Mouse (Mus musculus): ENCODE measurements around the gene Arhgap45.

Gene Arhgap45

DNA sequence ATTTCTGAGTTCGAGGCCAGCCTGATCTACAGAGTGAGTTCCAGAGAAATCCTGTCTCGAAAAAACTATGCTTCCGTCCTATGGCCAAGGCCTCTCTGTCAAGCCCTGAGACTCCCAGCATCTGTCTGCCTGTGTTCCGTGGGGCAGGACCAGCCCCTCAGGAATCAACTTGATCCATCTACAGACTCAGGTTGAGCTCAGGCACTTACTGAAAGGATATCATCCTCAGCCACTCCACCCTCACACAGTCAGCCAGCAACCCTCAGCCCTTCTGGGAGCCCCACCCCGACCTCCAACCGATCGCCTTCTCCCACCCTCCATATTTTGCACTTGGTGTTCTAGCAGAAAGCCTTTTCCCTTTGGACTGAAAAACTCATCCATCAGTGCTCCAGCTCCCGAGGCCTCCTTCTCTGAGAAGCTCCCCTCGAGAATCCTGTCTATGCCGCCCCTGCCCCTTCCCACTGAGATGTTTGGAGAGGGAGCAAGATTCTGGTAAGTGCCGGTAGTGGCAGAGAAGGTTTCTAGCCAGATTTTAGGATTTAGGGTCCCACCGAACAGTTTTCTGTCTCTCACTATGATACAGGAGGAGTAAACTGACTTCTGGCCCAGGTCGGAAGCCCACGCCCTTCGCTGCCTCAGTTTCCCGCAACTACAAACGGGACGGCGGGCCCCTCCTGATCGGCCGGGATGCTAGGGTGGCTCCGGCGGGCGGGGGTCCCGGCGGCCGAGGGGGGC lies 28.5 kb upstream of the Arhgap45 start:
- no peak for DNase-seq (ENCODE audit: low spot score)

DNA sequence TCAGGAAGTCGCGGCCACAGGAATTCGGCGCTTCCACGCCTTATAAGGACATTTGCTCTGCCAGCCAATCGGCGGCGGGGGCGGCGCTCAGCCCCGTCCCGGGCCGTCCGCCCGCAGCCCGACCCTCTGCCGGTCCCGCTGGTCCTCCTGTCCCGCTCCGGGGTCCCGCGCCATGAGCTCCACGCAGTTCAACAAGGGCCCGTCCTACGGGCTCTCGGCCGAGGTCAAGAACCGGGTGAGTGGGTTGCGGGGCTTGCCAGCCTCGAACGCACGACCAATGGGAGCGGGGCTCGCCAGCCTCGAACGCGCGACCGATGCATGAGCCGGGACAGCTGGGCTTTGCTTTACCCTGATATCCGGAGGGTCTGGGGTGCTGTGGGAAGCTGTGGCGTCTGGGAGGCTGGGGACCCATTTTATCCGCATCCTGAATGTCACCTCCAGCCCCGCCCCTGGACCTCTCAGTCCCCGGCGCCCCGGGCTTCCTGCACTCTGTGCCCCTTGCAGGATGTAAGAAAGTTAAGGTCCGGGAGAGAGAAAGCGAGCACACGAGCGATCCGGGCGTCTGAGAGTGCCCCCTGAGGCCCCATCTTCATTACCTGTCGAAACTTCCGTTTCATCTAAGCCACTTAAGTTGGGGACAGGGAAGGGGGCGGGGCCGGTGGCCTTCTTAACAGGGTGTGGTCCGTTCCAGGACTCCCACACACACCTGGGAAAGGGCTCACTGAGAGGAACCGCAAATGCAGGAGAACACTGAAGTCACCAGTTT lies 27.8 kb upstream of the Arhgap45 start, which contains the start of gene Cnn2:
TSS of gene Cnn2 (plus strand) at position 79 of the 766 bp plus-strand sequence.
- DNase-seq (ENCODE audit: low spot score) = no peak

DNA sequence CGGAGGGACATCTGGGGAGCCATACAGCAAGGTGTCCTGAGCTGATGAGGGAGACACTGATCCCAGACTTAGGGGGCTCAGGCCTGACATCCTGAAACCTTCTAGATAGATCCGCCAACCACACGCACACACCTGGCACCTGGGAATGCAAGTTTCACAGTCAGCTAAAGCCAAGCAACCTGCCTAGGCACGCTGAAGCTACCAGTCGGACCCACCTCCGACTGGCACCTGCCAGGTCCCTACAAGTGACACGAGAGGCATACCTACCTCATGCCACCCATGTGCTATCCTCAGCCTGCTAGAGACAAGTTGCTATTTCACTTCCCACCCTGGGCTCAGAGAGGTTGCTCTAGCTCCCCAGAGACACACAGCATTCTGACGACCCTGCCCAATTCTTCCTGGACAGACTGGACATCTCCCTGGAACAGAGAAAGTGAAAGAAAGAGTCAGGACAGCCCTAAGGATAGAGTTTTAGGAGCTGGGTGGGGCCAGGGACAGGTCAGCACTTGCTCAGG lies 27.1 kb upstream of the Arhgap45 start:
- DNase-seq (ENCODE audit: low spot score) = no peak

DNA sequence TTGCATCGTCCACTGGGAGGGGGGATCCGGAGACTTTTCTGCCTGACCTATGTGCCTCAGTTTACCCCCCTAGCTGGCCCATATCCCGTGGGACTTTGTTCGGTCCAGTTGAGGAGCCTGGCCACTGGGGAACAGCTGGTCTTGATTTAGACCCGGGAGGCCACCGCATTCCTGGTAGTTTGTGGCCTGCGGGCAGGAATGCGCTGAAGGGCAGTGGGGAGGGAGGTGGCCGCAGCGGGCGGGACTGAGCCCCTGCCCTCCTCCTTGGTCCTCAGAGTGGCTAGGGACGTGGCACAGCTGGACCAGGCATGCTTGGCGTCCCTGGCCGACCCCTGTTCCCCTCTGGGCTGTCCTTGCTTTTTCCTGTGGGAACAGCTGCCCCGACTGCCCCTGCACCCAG lies 26.6 kb upstream of the Arhgap45 start:
- DNase-seq (ENCODE audit: low spot score) = no peak

DNA sequence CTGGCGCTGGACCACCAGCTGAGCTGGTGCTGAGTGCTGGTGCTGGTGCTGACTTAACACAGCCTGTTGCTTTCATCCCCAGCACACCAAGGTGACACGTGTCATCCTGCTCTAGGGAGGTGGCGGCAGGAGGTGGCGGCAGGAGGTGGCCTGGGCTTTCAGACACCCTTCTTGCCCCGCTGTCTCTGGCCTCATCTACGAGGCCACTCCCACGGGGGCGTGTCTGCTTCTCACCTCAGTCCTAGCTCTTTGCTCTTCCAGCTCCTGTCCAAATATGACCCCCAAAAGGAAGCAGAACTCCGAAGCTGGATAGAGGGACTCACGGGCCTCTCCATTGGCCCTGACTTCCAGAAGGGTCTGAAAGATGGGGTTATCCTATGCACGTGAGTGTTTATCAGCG lies 25.4 kb upstream of the Arhgap45 start:
- DNase-seq (ENCODE audit: low spot score) = no peak

DNA sequence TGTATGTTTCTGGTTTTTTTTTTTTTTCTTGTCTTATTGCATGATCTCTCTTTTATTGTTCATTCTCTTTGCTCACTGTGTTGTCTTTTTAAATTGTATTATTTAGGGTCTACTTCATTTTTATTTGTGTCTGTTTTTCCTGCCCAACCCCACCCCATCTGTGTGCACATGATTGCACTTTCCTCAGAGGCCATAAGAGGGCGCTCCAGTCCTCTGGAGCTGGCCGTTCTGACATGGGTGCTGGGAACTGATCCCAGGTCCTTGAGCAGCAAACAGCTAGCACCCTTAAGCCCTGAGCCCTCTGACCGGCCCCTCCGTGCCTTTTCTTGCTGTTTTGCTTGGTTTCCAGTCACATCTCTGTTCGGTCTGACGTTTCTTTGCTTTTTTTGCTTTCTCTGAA lies 24.9 kb upstream of the Arhgap45 start:
- DNase-seq (ENCODE audit: low spot score) = no peak

DNA sequence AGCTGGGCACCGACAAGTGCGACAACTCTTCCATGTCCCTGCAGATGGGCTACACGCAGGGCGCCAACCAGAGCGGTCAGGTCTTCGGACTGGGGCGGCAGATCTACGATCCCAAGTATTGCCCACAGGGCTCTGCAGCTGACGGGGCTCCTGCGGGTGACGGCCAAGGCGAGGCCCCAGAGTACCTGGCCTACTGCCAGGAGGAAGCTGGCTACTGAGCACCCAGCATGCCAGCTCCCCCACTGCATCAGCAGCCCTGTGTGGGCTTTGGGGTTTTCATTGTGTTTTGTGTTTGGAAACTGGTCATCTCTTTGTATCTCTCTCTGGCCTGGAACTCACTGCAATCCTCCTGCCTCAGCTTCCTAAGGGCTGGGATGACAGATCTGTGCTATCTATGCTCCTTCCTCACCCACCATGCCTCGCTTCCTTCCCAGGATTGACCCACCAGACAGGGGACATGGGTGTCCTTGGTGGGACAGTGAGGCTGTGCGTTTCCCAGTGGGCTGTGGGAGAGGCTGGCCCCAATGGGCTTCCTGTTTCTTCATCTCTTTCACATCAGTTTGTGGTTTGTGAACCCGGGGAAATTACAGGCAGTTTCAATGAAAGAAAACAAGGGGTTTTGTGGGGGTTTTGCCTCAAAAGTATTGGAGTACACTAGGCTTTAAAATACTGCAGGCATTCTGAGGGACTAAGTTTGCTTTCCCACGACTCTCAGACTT lies 21.9 kb upstream of the Arhgap45 start:
- no peak for DNase-seq (ENCODE audit: low spot score)

DNA sequence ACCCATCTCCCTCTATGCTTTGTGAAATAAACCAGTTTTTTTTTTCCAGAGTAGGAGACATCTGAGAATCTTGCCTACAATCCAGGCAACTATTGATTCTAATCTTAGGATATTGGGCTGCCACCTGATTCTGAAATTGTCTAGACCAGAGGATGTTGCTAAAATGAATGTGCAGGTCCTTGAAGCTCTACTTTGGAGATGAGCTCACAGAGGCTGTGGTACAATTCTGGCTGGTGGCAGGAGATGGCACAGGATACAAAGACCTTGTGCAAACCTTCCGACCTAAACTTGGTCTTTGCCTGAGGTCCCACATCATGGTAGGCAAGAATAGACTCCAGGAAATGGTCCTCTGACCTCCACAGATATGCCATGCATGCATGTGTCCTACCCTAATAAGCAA lies 20.8 kb upstream of the Arhgap45 start:
- no peak for DNase-seq (ENCODE audit: low spot score)

DNA sequence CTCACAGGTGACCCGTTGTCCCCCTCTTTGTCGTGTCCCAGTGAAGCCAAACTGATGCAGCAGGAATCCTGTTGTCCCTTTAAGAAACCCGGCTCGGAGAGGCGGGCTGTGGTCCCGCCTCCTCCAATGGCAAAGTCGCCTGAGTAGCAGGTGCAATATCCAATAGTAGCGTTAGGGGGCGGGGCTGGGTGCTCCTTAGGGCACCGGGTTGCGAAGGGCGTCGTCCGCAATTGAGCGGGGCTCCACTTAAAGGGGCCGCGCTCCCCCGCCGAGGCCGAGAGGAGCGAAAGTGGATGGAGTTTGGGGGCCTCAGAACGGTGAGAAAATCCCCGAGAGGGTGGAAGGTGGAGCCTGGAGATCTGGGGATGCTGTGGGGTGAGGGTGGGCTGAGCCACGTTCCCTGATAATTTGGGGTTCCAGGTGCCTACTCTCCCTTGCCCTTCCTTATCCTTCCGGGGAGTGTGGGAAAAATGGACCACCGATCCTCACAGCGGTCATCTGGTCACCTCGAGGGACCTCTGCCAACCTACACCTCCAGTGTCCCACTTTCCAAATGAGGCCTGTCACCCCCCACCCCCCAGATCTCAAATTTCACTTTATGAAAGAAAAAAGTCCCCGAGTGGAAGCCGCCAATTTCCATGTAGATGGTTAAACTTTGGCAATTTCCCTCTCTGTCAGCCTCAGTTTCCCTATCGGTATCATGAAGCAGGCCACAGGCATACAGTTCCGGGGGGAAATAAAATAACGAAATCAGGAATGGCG lies 20.0 kb upstream of the Arhgap45 start, which contains the start of gene Abca7:
TSS of gene Abca7 (plus strand) at position 223 of the 762 bp plus-strand sequence.
- peak; percentile 93 for DNase-seq (ENCODE audit: low spot score)

DNA sequence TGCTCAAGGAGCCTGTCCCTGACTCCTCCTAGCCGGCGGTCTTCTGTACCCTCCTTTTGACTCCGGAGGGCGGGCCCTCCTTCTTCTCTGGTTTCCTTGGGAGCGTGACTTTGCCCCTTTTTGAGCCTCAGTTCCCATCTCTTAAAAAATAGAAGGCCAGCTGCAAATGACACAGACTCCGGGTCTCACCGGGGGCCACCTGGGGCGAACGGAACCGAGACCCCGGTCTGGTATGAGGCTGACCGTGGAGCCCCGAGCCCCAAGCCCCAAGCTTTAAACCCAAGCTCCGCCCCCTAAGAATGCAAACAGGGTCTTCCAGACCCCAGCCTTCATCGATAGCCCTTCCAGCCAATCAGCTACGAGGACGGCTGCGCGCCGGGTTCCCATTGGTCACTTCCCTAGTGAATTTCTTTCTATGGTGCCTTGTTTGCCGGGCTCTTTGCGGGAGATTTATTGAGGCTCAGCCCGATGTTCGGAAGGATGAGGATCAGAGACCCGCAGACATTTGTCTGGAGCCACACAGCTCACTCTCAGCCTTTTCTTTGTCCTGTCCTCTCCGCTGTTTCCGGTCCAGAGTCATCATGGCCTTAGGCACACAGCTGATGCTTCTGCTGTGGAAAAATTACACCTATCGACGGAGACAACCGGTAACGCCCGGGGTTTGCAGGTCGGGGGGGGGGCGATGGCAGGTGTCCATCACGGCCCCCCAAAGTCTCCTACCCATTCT lies 19.3 kb upstream of the Arhgap45 start:
- DNase-seq (ENCODE audit: low spot score) = no peak

DNA sequence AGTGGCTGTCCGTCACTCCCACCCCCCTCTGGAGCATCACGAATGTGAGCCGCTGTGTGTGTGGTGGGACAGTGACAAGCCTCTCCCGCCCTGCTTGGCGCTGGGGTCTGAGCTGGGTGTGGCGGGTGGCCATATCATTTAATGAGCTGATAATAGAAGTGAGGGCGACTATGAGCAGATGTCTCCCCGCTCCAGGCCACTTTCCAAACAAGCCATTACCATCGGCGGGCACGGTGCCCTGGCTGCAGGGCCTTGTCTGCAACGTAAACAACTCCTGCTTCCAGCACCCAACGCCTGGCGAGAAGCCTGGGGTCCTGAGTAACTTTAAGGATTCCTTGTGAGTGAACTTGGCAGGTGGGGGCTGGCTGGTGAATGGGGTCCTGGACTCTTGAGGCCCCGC lies 18.6 kb upstream of the Arhgap45 start:
- no peak for DNase-seq (ENCODE audit: low spot score)

DNA sequence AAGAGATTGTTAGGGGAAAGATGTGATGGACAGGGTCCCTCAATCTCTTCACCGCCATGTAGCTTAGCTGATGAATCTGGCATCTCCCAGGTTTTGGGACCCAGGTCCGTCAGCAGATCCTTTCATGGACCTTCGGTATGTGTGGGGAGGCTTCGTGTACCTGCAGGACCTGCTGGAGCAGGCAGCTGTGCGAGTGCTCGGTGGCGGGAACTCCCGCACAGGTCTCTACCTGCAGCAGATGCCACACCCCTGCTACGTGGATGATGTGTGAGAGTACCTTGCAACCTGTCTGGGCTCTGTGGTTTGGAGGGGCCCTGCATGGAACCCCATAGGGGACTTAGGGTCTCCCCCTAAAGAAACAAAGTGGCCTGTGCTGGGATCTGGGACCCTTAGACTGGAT lies 14.5 kb upstream of the Arhgap45 start:
- DNase-seq (ENCODE audit: low spot score) = no peak

DNA sequence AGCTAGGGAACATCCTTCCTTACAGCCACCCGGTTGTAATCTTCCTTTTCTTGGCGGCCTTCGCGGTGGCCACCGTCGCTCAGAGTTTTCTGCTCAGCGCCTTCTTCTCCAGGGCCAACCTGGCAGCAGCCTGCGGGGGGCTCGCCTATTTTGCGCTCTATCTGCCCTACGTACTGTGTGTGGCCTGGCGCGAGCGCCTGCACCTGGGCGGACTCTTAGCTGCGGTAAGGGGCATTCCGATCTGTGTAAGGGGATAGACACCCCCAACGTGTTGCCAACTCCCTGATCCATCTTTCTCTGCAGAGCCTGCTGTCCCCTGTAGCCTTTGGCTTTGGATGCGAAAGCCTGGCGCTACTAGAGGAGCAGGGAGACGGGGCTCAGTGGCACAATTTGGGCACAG lies 13.6 kb upstream of the Arhgap45 start:
- no peak for DNase-seq (ENCODE audit: low spot score)

DNA sequence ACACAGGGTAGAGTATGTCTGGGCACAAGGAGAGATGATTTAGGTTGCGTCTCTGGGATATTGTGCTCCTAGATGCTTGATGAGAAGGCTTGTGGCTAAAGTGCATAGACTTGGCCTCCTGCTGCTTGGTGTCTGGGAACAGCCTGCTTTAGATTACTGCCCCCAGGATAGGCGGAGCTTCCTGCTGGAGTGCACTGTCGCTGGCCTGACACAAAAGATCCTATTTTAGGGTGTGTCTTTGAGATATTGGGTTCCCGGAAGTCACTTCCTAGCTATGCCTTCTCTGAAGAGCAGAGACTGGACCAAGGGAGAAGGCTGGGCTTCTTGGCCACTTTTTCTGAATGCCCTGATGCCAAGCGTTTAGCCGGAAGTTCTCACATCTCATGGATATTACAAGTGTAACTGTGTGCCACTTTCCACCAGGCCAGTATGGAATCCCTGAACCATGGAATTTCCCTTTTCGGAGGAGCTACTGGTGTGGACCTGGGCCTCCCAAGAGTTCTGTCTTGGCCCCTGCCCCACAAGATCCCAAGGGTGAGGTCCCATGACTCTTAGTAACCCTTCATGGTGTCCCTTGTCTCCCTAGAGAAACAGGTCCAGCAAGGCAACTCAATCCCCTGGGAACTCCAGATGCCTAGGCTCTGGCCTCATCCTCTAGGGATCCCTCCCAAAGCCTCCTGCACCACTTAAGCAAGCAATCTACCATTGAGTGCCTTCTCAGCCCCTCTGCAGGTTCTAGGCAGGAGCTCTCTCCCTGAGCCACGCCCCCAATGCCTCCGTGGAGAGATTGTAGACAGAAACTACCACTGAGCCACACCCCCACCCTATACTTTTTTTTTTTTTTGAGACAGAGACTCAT lies 12.8 kb upstream of the Arhgap45 start:
- DNase-seq (ENCODE audit: low spot score) = no peak

DNA sequence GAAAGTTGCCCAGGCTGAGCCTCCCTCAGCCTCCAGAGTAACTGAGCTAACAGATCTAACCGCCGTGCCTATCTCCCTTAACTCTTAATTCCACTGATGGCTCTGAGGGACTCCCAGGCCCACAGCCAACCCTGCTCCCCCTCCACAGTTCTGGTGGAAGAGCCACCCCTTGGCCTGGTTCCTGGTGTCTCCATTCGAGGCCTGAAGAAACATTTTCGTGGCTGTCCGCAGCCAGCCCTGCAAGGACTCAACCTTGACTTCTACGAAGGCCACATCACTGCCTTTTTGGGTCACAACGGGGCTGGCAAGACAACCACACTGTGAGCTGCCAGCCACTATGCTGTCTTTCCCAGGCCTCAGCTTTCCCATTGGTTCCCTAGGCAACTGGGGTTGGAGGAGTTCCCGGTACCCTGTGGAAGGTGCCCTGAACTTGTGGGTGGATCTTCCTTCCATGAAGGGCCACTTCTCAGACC lies 12.2 kb upstream of the Arhgap45 start:
- DNase-seq (ENCODE audit: low spot score) = no peak

DNA sequence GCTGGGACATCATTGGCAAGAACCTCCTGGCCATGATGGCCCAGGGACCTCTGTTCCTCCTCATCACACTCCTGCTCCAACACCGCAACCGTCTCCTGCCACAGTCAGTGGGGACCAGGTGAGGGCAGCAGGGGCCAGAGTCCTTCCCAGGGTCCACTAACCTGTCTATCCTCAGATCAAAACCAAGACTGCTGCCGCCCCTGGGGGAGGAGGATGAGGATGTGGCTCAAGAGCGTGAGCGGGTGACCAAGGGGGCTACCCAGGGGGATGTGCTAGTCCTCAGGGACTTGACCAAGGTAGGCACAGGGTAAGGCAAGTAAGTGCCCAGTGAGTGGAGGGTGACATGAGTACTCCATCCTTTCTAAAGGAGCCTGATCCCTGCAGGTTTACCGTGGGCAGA lies 4.7 kb upstream of the Arhgap45 start:
- no peak for DNase-seq (ENCODE audit: low spot score)

DNA sequence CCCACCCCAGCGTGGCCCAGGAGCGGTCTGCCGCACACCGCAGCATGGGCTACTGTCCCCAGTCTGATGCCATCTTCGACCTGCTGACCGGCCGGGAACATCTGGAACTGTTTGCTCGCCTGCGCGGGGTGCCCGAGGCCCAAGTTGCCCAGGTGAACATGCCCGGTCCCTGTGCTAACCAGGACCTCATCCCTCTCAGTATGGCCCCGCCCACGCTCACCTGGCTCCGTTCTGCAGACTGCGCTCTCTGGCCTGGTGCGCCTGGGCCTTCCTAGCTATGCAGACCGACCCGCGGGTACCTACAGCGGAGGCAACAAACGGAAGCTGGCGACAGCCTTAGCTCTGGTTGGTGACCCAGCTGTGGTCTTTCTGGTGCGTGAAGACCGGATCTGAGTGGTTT lies 2.8 kb upstream of the Arhgap45 start:
- DNase-seq (ENCODE audit: low spot score) = no peak

DNA sequence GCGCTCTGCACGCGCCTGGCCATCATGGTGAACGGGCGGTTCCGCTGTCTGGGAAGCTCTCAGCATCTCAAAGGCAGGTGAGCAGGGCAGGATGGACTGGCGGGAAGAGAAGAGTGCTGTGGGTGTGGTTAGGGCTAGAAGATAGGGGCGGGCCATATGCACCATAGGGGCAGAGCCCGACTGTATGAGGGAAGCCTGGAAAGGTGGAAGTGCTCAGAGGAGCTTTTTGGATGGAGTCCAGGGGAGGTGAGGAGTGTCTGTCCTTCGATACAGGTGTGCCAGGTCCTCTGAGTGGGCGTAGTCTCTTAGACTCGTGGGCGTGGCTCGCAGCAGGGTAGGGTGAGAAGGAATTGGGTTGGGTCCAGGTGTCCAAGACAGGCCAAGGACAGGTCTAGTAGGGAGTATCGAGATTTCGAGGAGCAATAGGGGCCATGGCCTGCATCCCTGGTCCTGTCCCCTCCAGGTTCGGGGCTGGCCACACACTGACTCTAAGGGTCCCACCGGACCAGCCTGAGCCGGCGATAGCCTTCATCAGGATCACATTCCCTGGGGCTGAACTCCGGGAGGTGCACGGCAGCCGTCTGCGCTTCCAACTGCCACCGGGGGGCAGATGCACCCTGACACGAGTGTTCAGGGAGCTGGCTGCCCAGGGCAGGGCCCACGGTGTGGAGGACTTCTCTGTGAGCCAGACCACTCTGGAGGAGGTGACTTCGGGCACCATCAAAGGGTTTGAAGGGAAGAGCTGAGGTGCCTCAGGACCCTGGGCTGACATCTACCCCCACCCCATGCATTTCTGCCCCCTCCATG lies 1.8 kb upstream of the Arhgap45 start:
- DNase-seq (ENCODE audit: low spot score) = no peak

DNA sequence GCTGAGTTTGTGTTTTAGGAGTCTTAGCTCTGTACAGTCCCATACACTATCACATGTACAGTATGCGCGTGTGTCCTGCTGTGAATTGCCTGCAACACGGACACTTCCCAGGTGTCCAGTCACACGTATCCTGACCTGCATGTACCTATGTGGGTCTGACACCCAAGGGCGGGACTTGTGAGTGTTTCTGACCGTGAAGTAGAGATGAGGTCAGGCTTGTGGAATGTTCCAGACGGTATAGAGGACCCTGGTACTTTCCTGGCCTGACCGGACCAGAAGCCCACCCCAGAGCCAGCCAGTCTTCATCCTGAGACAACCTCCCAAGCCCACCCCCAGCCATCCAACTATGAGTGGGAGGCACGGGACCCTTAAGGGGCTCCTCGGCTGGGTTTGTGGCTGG lies 870 bp upstream of the Arhgap45 start:
- DNase-seq (ENCODE audit: low spot score) = no peak

Measured in left cerebral cortex, adult 11 months (tissue).